In genomic region chr6:50252690-50253089, GRCm38 (mm10) we compare ENCODE assay signal across 12 mouse cellular contexts. TPM values are rescaled to one million over a fixed set of nuclear protein-coding genes. Genes with fewer than 3 reads are reported as not detected.
A peak's percentile ranks its signal among the peaks of the same experiment; 100 is the strongest.
DNase-seq lines count a peak whose midpoint lies in the region; ATAC-seq and TF ChIP-seq lines count a peak whose summit lies in the region.
"Had no signal": no experiment of that assay in that cellular context is flagged by ENCODE, and none has a peak within 500 bp of the region (broad histone marks: within the 10 kb centered on the region; RNA-seq: fewer than 3 reads in every experiment).

No protein-coding gene starts in this region.

- no peak for TF ChIP-seq POLR2A in liver, adult 2 months (IDR thresholded peaks at IDR 0.05; ENCODE audit: extremely low read depth, insufficient read depth, low read length)

- WGBS in liver, adult 2 months, result 83% methylated on average over 5 of the region's 5 CpGs
- 36% methylated on average over 5 of the region's 5 CpGs for WGBS in liver, embryonic 11.5 days
- WGBS in macrophage (ENCODE audit: missing documents), result 0% methylated on average over 5 of the region's 5 CpGs
- 84% methylated on average over 5 of the region's 5 CpGs for WGBS in midbrain, embryonic 13.5 days

- no peak for TF ChIP-seq CTCF in liver, adult 2 months (IDR thresholded peaks at IDR 0.05; ENCODE audit: low read depth, low read length)

- no peaks in the 10 kb centered on the region for H3K4me1 ChIP-seq in liver, adult 2 months (ENCODE audit: control insufficient read depth, insufficient read depth, low read length)
- peaks cover 2% of the 10 kb centered on the region; the same call in 1 of the 2 replicates for H3K4me1 ChIP-seq in liver, embryonic 11.5 days (replicated peaks; ENCODE audit: control insufficient read depth, insufficient read depth, low read length)
- H3K4me1 ChIP-seq in midbrain, embryonic 13.5 days (replicated peaks), result no peaks in the 10 kb centered on the region
- H3K4me1 ChIP-seq: hindbrain, embryonic 15.5 days; midbrain, embryonic 10.5 days had no signal

- no peaks in the 10 kb centered on the region for H3K36me3 ChIP-seq in liver, adult 2 months (ENCODE audit: control insufficient read depth, insufficient read depth, low read length)
- H3K36me3 ChIP-seq in liver, embryonic 11.5 days (ENCODE audit: control insufficient read depth, insufficient read depth, low read length), result no peaks in the 10 kb centered on the region
- no peaks in the 10 kb centered on the region for H3K36me3 ChIP-seq in macrophage (ENCODE audit: inconsistent target)
- H3K36me3 ChIP-seq in midbrain, embryonic 13.5 days, result no peaks in the 10 kb centered on the region
- H3K36me3 ChIP-seq: hindbrain, embryonic 15.5 days; midbrain, embryonic 10.5 days had no signal

- H3K79me2 ChIP-seq in liver, adult 2 months (ENCODE audit: control insufficient read depth, insufficient read depth, low read length), result no peaks in the 10 kb centered on the region
- H3K79me2 ChIP-seq in macrophage (ENCODE audit: inconsistent target), result no peaks in the 10 kb centered on the region

- H3K27me3 ChIP-seq in liver, adult 2 months (ENCODE audit: control insufficient read depth, insufficient read depth, low read length), result no peaks in the 10 kb centered on the region
- no peaks in the 10 kb centered on the region for H3K27me3 ChIP-seq in liver, embryonic 11.5 days (replicated peaks; ENCODE audit: control insufficient read depth, insufficient read depth, low read length)
- no peaks in the 10 kb centered on the region for H3K27me3 ChIP-seq in midbrain, embryonic 13.5 days
- H3K27me3 ChIP-seq: hindbrain, embryonic 15.5 days had no signal

- H3K4me2 ChIP-seq in liver, embryonic 11.5 days, result no peak overlapping the region
- H3K4me2 ChIP-seq in midbrain, embryonic 13.5 days (replicated peaks), result no peak overlapping the region
- H3K4me2 ChIP-seq: hindbrain, embryonic 15.5 days had no signal

- H3K9me3 ChIP-seq in liver, embryonic 11.5 days (ENCODE audit: control insufficient read depth, low read length), result no peaks in the 10 kb centered on the region
- no peaks in the 10 kb centered on the region for H3K9me3 ChIP-seq in midbrain, embryonic 13.5 days
- H3K9me3 ChIP-seq: hindbrain, embryonic 15.5 days; midbrain, embryonic 10.5 days had no signal

- intact Hi-C loops in left cerebral cortex, postnatal 10 days (cut with DNase I), result no loop called here

- ATAC-seq in liver, embryonic 11.5 days (replicated peaks; ENCODE audit: low FRiP score), result no peak
- no peak for ATAC-seq in midbrain, embryonic 13.5 days

- H3K27ac ChIP-seq in liver, adult 2 months (replicated peaks; ENCODE audit: insufficient read depth, low read depth, low read length), result no peak overlapping the region
- no peak overlapping the region for H3K27ac ChIP-seq in liver, embryonic 11.5 days (ENCODE audit: low read depth, low read length)
- H3K27ac ChIP-seq in macrophage, result peak overlapping the region; percentile 91
- H3K27ac ChIP-seq in midbrain, embryonic 13.5 days, result no peak overlapping the region
- H3K27ac ChIP-seq: hindbrain, embryonic 15.5 days; midbrain, embryonic 10.5 days had no signal

- peak; percentile 38 for DNase-seq in liver, adult 2 months (ENCODE audit: extremely low read depth, low read depth, low spot score)
- no peak for DNase-seq in liver, embryonic 11.5 days (ENCODE audit: low spot score)
- DNase-seq in T-cell, adult 2 months (ENCODE audit: low spot score), result peak; percentile 68
- peak; percentile 74 for DNase-seq in thymus, postnatal 14 days
- no peak for DNase-seq in right cerebral cortex, adult 18-20 months
- DNase-seq in left cerebral cortex, postnatal 10 days (ENCODE audit: extremely low spot score in 1 of 2, low spot score in 2 of 2), result no peak
- DNase-seq: cerebellum, postnatal 14 days; right cerebral cortex, postnatal 14 days had no signal

- no peak overlapping the region for H3K4me3 ChIP-seq in liver, adult 2 months (ENCODE audit: insufficient read depth, low read depth, low read length)
- H3K4me3 ChIP-seq in liver, embryonic 11.5 days (ENCODE audit: low read depth, low read length), result no peak overlapping the region
- no peak overlapping the region for H3K4me3 ChIP-seq in macrophage (ENCODE audit: inconsistent target)
- no peak overlapping the region for H3K4me3 ChIP-seq in midbrain, embryonic 13.5 days (replicated peaks)
- H3K4me3 ChIP-seq: hindbrain, embryonic 15.5 days; midbrain, embryonic 10.5 days had no signal

- H3K9ac ChIP-seq in liver, adult 2 months (ENCODE audit: low read depth, low read length), result no peak overlapping the region
- H3K9ac ChIP-seq in liver, embryonic 11.5 days (ENCODE audit: low read depth, low read length), result no peak overlapping the region
- H3K9ac ChIP-seq in midbrain, embryonic 13.5 days (replicated peaks), result no peak overlapping the region
- H3K9ac ChIP-seq: hindbrain, embryonic 15.5 days had no signal

RNA-seq across cellular contexts. Expression of gene Gsdme, which starts 11.0 kb away (rescaled TPM):
- total RNA-seq in liver, adult 2 months (2014; rRNA removed), result 1.0 and 1.4 TPM in 2 replicates
- 0.87 and 1.2 TPM in 2 replicates for polyA plus RNA-seq in liver, adult 2 months (2012; rRNA removed)
- 28.6 and 30.2 TPM in 2 replicates for polyA plus RNA-seq in liver, embryonic 11.5 days (2014; fragmentation: Nextera tagmentation; extraction: Ambion mirVana)
- total RNA-seq in macrophage (2018; cell fraction: chromatin; rRNA removed), result 1 to 10 TPM in 24 of 26 experiments, under 1 TPM in 2; 0.67 to 9.3 (median 3.3) TPM
- total RNA-seq in macrophage (2018; cell fraction: cytosol; rRNA removed), result 1 to 10 TPM; 2.7 to 5.4 (median 4.1) TPM
- 10 to 100 TPM in 1 of 26 experiments, 1 to 10 TPM in 25; 1.4 to 18.3 (median 3.7) TPM for total RNA-seq in macrophage (2018; cell fraction: nucleus; rRNA removed)
- 3.0 to 13.4 TPM (median 4.4 TPM) in 3 replicates for polyA plus RNA-seq in macrophage (2018)
- 10 to 100 TPM; 16.4 TPM for total RNA-seq in left cerebral cortex, postnatal 10 days (2021)
- polyA plus RNA-seq in midbrain, embryonic 13.5 days (2015; fragmentation: Nextera tagmentation; extraction: Ambion mirVana), result 64.9 and 71.6 TPM in 2 replicates

Comparison
In these comparisons a context has a peak if more than half of its experiments do, and no peak if none do; other contexts are left out.
1. DNase-seq: peak in liver, adult 2 months (single experiment), T-cell, adult 2 months (single experiment) and thymus, postnatal 14 days (single experiment); none in liver, embryonic 11.5 days (single experiment), right cerebral cortex, adult 18-20 months (single experiment) and left cerebral cortex, postnatal 10 days (0 of 2).